Mouse (Mus musculus) heart, embryonic 12.5 days (tissue): Measurements from ENCODE around the gene Coro2a. TPM values are rescaled to one million over a fixed set of nuclear protein-coding genes. Genes with fewer than 3 reads are reported as not detected.
"Not testable (repeated sequence)": the region's sequence is repeated elsewhere in the genome, so short reads cannot be mapped to it uniquely, and the experiment has no call there.

Experiments used
- ATAC-seq: fragments of 200-750 bp; cut with Nextera tagmentation; 2 replicates; pipeline ENCODE4 v1.8.0; 2017; ENCODE audit warnings: moderate TSS enrichment, moderate library complexity; ENCODE audit not compliant: insufficient number of reproducible peaks, low FRiP score
- H3K27ac ChIP-seq: fragments of 300-500 bp; sonication (generic); 2 replicates; pipeline ENCODE4 v1.5.1; 2016; ENCODE audit warnings: mild to moderate bottlenecking, moderate library complexity; ENCODE audit not compliant: poor library complexity, severe bottlenecking
- H3K27me3 ChIP-seq: fragments of 300-500 bp; sonication (generic); replicated peaks from 2 replicates; pipeline ENCODE4 v1.6.1; 2016; ENCODE audit warnings: mild to moderate bottlenecking, moderate library complexity
- H3K36me3 ChIP-seq: fragments of 300-500 bp; sonication (generic); 2 replicates; pipeline ENCODE4 v1.6.1; 2016; ENCODE audit warnings: mild to moderate bottlenecking, moderate library complexity
- H3K4me1 ChIP-seq: fragments of 300-500 bp; sonication (generic); replicated peaks from 2 replicates; pipeline ENCODE4 v1.6.1; 2016; ENCODE audit warnings: mild to moderate bottlenecking
- H3K4me2 ChIP-seq: fragments of 300-500 bp; sonication (generic); 2 replicates; pipeline ENCODE4 v1.6.1; 2016; ENCODE audit warnings: mild to moderate bottlenecking, moderate library complexity
- H3K4me3 ChIP-seq: fragments of 300-500 bp; sonication (generic); 2 replicates; pipeline ENCODE4 v1.5.1; 2016; ENCODE audit warnings: mild to moderate bottlenecking
- H3K9ac ChIP-seq: fragments of 300-500 bp; sonication (generic); 2 replicates; pipeline ENCODE4 v1.6.1; 2016; ENCODE audit warnings: mild to moderate bottlenecking, moderate library complexity
- H3K9me3 ChIP-seq: fragments of 300-500 bp; sonication (generic); replicated peaks from 2 replicates; pipeline ENCODE4 v1.6.1; 2016; ENCODE audit warnings: mild to moderate bottlenecking, moderate library complexity
- WGBS: fragments of 180-500 bp; shearing (Covaris S2); methylation state at CpG from one replicate; pipeline ENCODE4 v1.1.7; 2016; 5-methylcytosine and 5-hydroxymethylcytosine counted together
- polyA plus RNA-seq: library from polyadenylated mRNA; unstranded; fragments of >200 nt; fragmentation: Nextera tagmentation; extraction: Ambion mirVana; gene quantifications from 2 replicates; pipeline ENCODE4 v1.2.1, GENCODE M21; 2016

Coro2a gene
- polyA plus RNA-seq, 1 experiment from 2014 or later, result 0.34 TPM

GRCm38 (mm10) chr4:46633565-46633964 lies 31.6 kb upstream of the Coro2a start:
- ATAC-seq, H3K27ac ChIP-seq, H3K4me2 ChIP-seq, H3K4me1 ChIP-seq, H3K9ac ChIP-seq, H3K36me3 ChIP-seq, H3K4me3 ChIP-seq, H3K9me3 ChIP-seq: not testable (repeated sequence)
- WGBS, result 64% methylated on average over 6 of the region's 6 CpGs
- peaks cover 16% of the 10 kb centered on the region; the same call in 1 of the 2 replicates for H3K27me3 ChIP-seq

GRCm38 (mm10) chr4:46632465-46632864 lies 30.5 kb upstream of the Coro2a start:
- peaks cover 10% of the 10 kb centered on the region for H3K4me1 ChIP-seq
- WGBS, result 35% methylated on average over 2 of the region's 2 CpGs
- H3K9me3 ChIP-seq, result no peaks in the 10 kb centered on the region
- no peak overlapping the region for H3K4me2 ChIP-seq
- no peaks in the 10 kb centered on the region for H3K36me3 ChIP-seq
- no peak overlapping the region for H3K27ac ChIP-seq
- H3K4me3 ChIP-seq, result no peak overlapping the region
- no peak overlapping the region for H3K9ac ChIP-seq
- H3K27me3 ChIP-seq, result peaks cover 16% of the 10 kb centered on the region; the same call in 1 of the 2 replicates
- no peak for ATAC-seq

DNA sequence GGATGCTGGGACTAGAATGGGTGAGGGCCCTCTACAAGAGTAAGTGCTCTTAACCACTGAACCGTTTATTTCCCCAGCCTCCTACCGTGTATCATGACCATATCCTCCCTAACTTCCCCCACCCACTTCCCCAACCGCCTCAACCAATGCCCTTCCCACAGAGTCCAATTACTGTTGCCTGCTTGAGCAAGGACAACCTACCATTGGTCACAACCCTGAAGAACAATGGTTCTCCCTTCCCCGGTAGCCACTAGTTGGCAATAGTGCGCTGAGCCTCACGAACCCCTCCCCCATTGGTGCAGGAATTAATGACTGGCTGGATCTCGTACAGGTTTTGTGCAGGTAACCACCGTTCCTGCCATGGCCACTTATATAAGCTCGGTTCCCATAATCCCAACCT lies 28.4 kb upstream of the Coro2a start:
- H3K4me2 ChIP-seq, result no peak overlapping the region
- 47% methylated on average over 9 of the region's 9 CpGs for WGBS
- no peak overlapping the region for H3K9ac ChIP-seq
- no peaks in the 10 kb centered on the region for H3K36me3 ChIP-seq
- peaks cover 16% of the 10 kb centered on the region; the same call in 1 of the 2 replicates for H3K27me3 ChIP-seq
- H3K9me3 ChIP-seq, result no peaks in the 10 kb centered on the region
- H3K27ac ChIP-seq, result no peak overlapping the region
- H3K4me3 ChIP-seq, result no peak overlapping the region
- no peak for ATAC-seq
- peaks cover 10% of the 10 kb centered on the region for H3K4me1 ChIP-seq

GRCm38 (mm10) chr4:46628873-46629272 lies 26.9 kb upstream of the Coro2a start:
- no peak overlapping the region for H3K4me3 ChIP-seq
- 34% methylated on average over 9 of the region's 9 CpGs for WGBS
- H3K4me2 ChIP-seq, result peak overlapping the region; percentile 41
- H3K9me3 ChIP-seq, result no peaks in the 10 kb centered on the region
- no peak overlapping the region for H3K27ac ChIP-seq
- no peak for ATAC-seq
- H3K36me3 ChIP-seq, result no peaks in the 10 kb centered on the region
- H3K27me3 ChIP-seq, result 0 out of 2 replicates have a peak, but pooled peaks cover 4% of the 10 kb centered on the region
- H3K9ac ChIP-seq, result no peak overlapping the region
- H3K4me1 ChIP-seq, result peaks cover 10% of the 10 kb centered on the region

GRCm38 (mm10) chr4:46628081-46628480 lies 26.1 kb upstream of the Coro2a start:
- no peak overlapping the region for H3K4me3 ChIP-seq
- 0 out of 2 replicates have a peak, but pooled peaks cover 3% of the 10 kb centered on the region for H3K27me3 ChIP-seq
- H3K9ac ChIP-seq, result no peak overlapping the region
- H3K4me2 ChIP-seq, result no peak overlapping the region
- no peaks in the 10 kb centered on the region for H3K36me3 ChIP-seq
- no peak for ATAC-seq
- no peaks in the 10 kb centered on the region for H3K9me3 ChIP-seq
- WGBS, result 71% methylated on average over 11 of the region's 11 CpGs
- no peak overlapping the region for H3K27ac ChIP-seq
- H3K4me1 ChIP-seq, result peaks cover 10% of the 10 kb centered on the region

DNA sequence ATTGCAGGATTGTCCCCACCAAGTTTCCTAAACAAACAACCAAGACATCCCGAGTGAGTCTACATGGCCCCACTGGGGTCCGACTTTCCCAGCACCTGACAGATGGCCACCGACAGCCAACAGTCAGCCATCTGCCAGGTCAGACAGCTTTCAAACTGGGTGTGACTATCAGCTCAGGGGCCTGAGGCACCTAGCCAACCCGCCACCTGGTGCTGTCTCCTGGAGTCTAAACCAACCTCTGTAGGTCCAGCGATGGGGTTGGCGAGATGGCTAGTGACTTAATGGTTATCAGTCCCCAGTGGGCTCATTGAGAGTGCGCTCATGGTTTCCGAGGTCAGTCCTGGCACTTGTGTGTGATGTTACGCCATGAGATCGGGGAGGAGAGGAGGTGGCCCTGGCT lies 23.1 kb upstream of the Coro2a start:
- WGBS, result 77% methylated on average over 10 of the region's 10 CpGs
- Histone ChIP-seq H3K27me3 (peaks cover 22% of the 10 kb centered on the region), H3K9ac (no peak overlapping the region), H3K4me1 (peaks cover 14% of the 10 kb centered on the region), H3K4me2 (no peak overlapping the region), H3K4me3 (no peak overlapping the region), H3K27ac (no peak overlapping the region), H3K36me3 (no peaks in the 10 kb centered on the region), H3K9me3 (no peaks in the 10 kb centered on the region)
- ATAC-seq, result no peak

GRCm38 (mm10) chr4:46623007-46623406 lies 21.0 kb upstream of the Coro2a start:
- Histone ChIP-seq H3K9ac (no peak overlapping the region), H3K4me1 (peaks cover 7% of the 10 kb centered on the region), H3K27me3 (peaks cover 41% of the 10 kb centered on the region), H3K36me3 (no peaks in the 10 kb centered on the region), H3K4me3 (no peak overlapping the region), H3K9me3 (no peaks in the 10 kb centered on the region), H3K27ac (no peak overlapping the region), H3K4me2 (no peak overlapping the region)
- no peak for ATAC-seq
- 70% methylated on average over 5 of the region's 5 CpGs for WGBS

GRCm38 (mm10) chr4:46620946-46621345 lies 18.9 kb upstream of the Coro2a start:
- H3K9ac ChIP-seq, result no peak overlapping the region
- WGBS, result 66% methylated on average over 8 of the region's 8 CpGs
- H3K4me2 ChIP-seq, result no peak overlapping the region
- peaks cover 7% of the 10 kb centered on the region for H3K4me1 ChIP-seq
- no peak for ATAC-seq
- H3K9me3 ChIP-seq, result no peaks in the 10 kb centered on the region
- no peak overlapping the region for H3K27ac ChIP-seq
- H3K4me3 ChIP-seq, result no peak overlapping the region
- H3K27me3 ChIP-seq, result peaks cover 58% of the 10 kb centered on the region
- H3K36me3 ChIP-seq, result no peaks in the 10 kb centered on the region

DNA sequence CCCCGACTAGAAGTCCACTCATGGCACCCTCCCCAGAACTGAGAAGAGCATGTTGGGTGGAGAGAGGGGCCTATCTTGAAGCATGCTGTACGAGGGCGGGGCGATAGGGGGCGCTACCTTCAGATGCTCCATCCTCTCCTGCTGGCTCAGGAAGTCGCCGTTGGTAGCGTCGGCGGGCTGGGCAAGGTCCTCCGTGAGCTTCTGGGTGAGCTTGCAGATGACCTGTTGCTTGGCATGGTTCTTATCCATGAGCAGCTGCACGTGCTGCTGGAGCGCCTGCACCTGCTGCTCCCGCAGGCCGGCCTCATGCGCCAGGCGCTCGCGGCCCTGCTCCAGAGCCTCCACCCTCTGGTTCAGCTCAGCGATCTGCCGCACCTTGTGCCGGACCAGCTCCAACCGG lies 18.3 kb upstream of the Coro2a start:
- Histone ChIP-seq H3K4me3 (no peak overlapping the region), H3K9me3 (no peaks in the 10 kb centered on the region), H3K4me2 (peak overlapping the region; percentile 24; the same call in 1 of the 2 replicates), H3K36me3 (no peaks in the 10 kb centered on the region), H3K27ac (no peak overlapping the region), H3K4me1 (peaks cover 7% of the 10 kb centered on the region), H3K27me3 (peaks cover 64% of the 10 kb centered on the region), H3K9ac (no peak overlapping the region)
- WGBS, result 13% methylated on average over 23 of the region's 23 CpGs
- ATAC-seq, result no peak

GRCm38 (mm10) chr4:46618196-46618817 lies 16.3 kb upstream of the Coro2a start:
- no peaks in the 10 kb centered on the region for H3K36me3 ChIP-seq
- H3K9ac ChIP-seq, result no peak overlapping the region
- H3K4me1 ChIP-seq, result peaks cover 7% of the 10 kb centered on the region
- H3K9me3 ChIP-seq, result no peaks in the 10 kb centered on the region
- H3K4me3 ChIP-seq, result no peak overlapping the region
- 49% methylated on average over 11 of the region's 11 CpGs for whole genome bisulfite sequencing
- peaks cover 84% of the 10 kb centered on the region for H3K27me3 ChIP-seq
- ATAC-seq, result no peak
- H3K27ac ChIP-seq, result no peak overlapping the region
- H3K4me2 ChIP-seq, result no peak overlapping the region

- H3K36me3 ChIP-seq, result no peaks in the 10 kb centered on the region
- peaks cover 84% of the 10 kb centered on the region for H3K27me3 ChIP-seq
- H3K4me3 ChIP-seq, result no peak overlapping the region
- 68% methylated on average over 6 of the region's 6 CpGs for WGBS
- no peaks in the 10 kb centered on the region for H3K9me3 ChIP-seq
- H3K9ac ChIP-seq, result no peak overlapping the region
- no peak overlapping the region for H3K4me2 ChIP-seq
- peaks cover 7% of the 10 kb centered on the region for H3K4me1 ChIP-seq
- H3K27ac ChIP-seq, result no peak overlapping the region
- no peak for ATAC-seq
Observed at GRCm38 (mm10) chr4:46617408-46617807, 15.4 kb upstream of the Coro2a start.

DNA sequence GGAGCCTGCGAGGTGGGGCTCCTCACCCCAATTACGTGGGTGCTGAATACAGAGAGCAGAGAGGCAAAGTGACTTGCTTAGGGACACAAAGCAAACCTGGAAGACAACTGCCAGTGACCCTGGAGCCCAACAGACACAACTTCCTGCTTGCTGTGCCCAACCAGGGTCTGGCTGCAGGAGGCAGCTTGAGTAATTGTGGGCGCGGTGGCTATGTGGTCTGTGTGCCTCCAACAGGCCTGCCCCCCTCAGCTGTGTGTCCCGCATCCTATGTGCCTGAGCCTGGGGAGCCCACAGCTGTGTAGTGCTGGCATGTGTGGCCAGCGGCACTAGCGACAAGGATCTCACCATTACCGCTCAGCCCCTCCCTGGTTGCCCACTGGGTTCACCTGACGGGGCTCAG lies 12.6 kb upstream of the Coro2a start:
- Histone ChIP-seq H3K27ac (no peak overlapping the region), H3K9ac (no peak overlapping the region), H3K36me3 (no peaks in the 10 kb centered on the region), H3K4me1 (no peaks in the 10 kb centered on the region), H3K27me3 (peaks cover 75% of the 10 kb centered on the region), H3K9me3 (no peaks in the 10 kb centered on the region), H3K4me2 (no peak overlapping the region), H3K4me3 (no peak overlapping the region)
- no peak for ATAC-seq
- 66% methylated on average over 9 of the region's 9 CpGs for WGBS
